Mouse (Mus musculus): ENCODE measurements around the gene Ucn3.

Ucn3 gene

DNA sequence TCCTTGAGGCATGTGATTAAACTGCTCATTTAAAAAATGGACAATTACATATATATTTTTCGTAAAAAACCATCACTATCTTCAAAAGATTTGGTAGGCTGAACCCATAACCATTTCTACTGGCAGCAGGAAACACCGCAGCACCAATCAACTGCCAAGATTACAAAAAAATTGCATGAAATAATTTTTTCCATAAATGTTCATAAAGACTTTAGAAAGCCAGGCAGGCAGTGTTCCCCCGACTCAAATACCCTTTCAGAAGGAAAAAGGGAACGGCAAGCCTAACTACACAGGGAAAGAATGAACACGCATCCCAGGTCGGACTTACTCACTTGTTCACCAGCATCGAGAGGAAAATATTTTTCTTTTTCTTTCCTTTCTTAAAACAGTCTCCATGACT is 52.5 kb downstream of the Ucn3 start:
- no peak for DNase-seq (ENCODE audit: low spot score in 2 of 2)

DNA sequence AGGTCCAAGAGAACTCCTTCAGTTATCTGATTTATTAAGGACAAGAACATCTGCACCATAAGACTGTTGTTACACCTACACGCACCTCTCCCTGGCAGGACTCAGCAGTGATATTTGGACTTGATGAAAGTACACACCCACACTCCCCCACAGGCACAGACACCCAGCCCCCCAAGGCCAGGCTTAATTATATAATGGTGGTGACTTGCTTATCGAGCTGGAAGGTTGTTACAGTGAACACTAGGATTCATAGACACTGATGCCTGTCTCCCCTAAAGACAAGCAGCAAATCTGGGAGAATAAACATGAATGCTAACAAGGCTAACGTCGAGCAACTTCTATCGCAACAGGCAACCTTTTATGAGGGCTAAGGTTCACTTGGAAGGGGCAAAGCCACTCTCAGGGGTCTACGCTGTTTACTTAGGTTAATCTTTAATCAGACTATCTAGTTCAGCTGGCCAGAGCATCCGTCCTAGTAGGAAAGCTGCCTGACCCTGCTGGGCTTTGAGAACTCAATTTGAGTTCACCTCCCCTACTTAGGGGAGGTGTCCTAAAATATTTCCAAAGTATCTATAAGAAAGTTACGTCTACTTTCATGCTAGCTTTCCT is 53.6 kb downstream of the Ucn3 start:
- no peak for DNase-seq (ENCODE audit: low spot score in 2 of 2)
